Mouse (Mus musculus) limb, embryonic 11.5 days (tissue): Measurements from ENCODE around the gene Sapcd2. TPM values are rescaled to one million over a fixed set of nuclear protein-coding genes. Genes with fewer than 3 reads are reported as not detected.

Experiments
- ATAC-seq: fragments of 200-750 bp; cut with Nextera tagmentation; 2 replicates; pipeline ENCODE4 v1.8.0; 2017; ENCODE audit warnings: low read depth; ENCODE audit not compliant: insufficient number of reproducible peaks, low FRiP score, low TSS enrichment
- DNase-seq: peaks from one replicate; pipeline ENCODE4 v3.0.0-alpha.2; 2015; ENCODE audit warnings: low spot score
- H3K27ac ChIP-seq: fragments of 300-500 bp; sonication (generic); replicated peaks from 2 replicates; pipeline ENCODE4 v1.5.1; 2014; ENCODE audit warnings: low read depth, mild to moderate bottlenecking, low read length
- H3K27me3 ChIP-seq: fragments of 300-500 bp; sonication (generic); 2 replicates; pipeline ENCODE4 v1.6.1; 2014; ENCODE audit warnings: mild to moderate bottlenecking, low read length, mixed read lengths; ENCODE audit not compliant: control insufficient read depth, insufficient read depth
- H3K36me3 ChIP-seq: fragments of 300-500 bp; sonication (generic); 2 replicates; pipeline ENCODE4 v1.6.1; 2014; ENCODE audit warnings: mild to moderate bottlenecking, low read length, moderate library complexity, mixed read lengths; ENCODE audit not compliant: control insufficient read depth, insufficient read depth
- H3K4me1 ChIP-seq: fragments of 300-500 bp; sonication (generic); 2 replicates; pipeline ENCODE4 v1.6.1; 2014; ENCODE audit warnings: low read length, mixed read lengths; ENCODE audit not compliant: control insufficient read depth, insufficient read depth
- H3K4me2 ChIP-seq: fragments of 300-500 bp; sonication (generic); 2 replicates; pipeline ENCODE4 v1.6.1; 2014; ENCODE audit warnings: low read depth, mild to moderate bottlenecking, moderate library complexity; ENCODE audit not compliant: severe bottlenecking
- H3K4me3 ChIP-seq: fragments of 300-500 bp; sonication (generic); 2 replicates; pipeline ENCODE4 v1.5.1; 2014; ENCODE audit warnings: low read depth, low read length
- H3K9ac ChIP-seq: fragments of 300-500 bp; sonication (generic); 2 replicates; pipeline ENCODE4 v1.6.1; 2014; ENCODE audit warnings: mild to moderate bottlenecking, low read length
- H3K9me3 ChIP-seq: fragments of 300-500 bp; sonication (generic); 2 replicates; pipeline ENCODE4 v1.6.1; 2016; ENCODE audit warnings: low read length; ENCODE audit not compliant: control insufficient read depth
- WGBS: fragments of 180-500 bp; shearing (Covaris S2); extraction: QIAGEN DNeasy Blood & Tissue Kit; methylation state at CpG from one replicate; pipeline ENCODE4 v1.1.7; 2014; 5-methylcytosine and 5-hydroxymethylcytosine counted together
- polyA plus RNA-seq: library from polyadenylated mRNA; unstranded; fragments of >200 nt; fragmentation: Nextera tagmentation; extraction: Ambion mirVana; gene quantifications from 2 replicates; pipeline ENCODE4 v1.2.1, GENCODE M21; 2014

The Sapcd2 gene
- polyA plus RNA-seq, 1 experiment from 2014 or later = 69.4 TPM

DNA sequence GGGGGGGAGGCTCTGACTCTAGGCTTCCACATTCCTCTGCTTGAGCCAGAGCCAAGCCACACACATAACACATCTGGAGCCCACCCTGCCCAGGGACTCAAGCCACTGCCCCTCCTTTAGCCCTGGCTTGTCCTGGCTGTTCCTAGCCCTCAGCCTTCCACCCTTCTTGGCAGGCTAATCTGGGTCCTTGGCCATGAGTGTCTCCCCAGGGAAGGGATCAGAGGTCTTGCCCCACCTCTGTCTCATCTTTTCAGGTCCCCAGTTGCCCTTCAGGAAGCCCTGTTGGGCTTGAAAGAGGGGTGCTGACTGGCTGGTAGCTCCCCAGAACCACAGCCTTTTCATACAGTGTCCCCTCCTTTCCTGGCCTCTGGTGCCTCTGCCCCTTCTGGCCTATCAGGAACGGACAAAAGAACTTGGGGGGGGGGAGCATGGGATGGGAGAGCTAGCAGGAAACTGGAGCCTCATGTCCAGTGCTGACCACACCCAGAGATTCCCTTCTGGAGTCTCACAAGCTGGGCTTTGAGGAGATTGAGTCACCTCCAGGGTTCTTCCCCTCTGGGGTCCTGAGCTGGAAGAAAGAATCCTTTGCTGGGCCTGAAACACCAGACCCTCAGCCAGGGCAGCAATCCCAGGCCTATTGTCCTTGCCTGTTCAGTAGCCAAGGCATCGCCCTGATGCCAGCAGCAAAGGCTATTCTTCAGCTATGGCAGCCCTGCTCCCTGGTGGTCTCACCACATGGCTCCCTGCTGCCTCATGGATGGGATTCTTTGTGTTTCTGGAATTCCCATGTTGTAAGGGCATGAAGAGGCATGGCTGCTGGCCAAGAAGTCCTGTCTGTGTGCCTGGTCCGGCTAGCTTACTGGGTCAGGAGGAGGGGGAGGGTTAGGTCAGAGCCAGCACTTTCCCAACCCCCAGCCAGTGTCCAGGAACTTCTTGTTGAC lies 22.4 kb downstream of the Sapcd2 start:
- H3K4me2 ChIP-seq = no peak overlapping the region
- H3K9me3 ChIP-seq = no peaks in the 10 kb centered on the region
- DNase-seq (no peak), ATAC-seq (no peak)
- 53% methylated on average over 3 of the region's 3 CpGs for WGBS
- H3K27me3 ChIP-seq = peaks cover 45% of the 10 kb centered on the region
- H3K4me3 ChIP-seq = no peak overlapping the region
- H3K4me1 ChIP-seq = no peaks in the 10 kb centered on the region; the same call in 1 of the 2 replicates
- H3K36me3 ChIP-seq = no peaks in the 10 kb centered on the region
- H3K9ac ChIP-seq = no peak overlapping the region
- H3K27ac ChIP-seq = no peak overlapping the region

DNA sequence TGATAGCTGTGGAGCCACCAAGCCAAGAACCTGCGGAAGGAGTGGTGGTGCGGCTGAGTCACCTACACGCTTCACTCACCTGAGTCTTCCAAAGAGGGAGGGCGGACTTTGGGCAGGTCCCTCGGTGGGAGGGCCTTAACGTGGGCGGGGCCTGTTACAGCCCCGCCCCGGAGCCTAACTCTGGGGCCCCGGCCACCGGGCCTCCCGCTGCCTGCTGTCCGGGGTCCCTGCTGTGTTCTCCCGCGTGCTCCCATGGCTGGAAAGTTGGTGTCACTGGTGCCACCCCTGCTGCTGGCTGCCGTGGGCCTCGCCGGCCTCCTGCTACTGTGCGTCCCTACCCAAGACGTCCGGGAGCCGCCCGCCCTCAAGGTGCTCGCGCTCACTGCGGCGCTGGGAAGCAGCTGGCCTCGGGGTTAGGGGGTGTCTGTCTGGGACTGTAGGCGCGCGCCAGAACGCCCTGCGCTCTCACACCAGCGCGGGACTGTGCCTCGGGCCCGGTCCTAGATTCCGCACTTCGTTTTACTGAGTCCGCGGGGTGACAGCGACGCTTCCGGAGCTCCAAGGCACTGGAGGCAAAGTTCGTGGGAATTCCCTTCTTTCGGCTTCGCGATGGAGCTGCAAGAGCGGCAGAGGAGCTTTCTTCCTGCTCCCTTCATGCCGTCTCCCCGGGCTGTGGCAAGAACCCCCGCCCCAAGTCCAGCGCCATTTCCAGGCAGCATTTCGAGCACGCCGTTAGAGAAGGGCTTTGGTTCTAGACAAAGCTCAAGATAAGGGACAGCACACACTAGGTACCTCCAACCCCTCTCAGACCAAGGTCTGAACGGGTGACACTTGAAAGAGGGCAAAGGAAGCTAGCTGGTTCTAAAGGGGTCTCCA lies 23.8 kb downstream of the Sapcd2 start, which contains the start of gene Entpd2:
Gene Entpd2 (plus strand): TSS at position 154 of the 876 bp plus-strand sequence.
- H3K9me3 ChIP-seq = no peaks in the 10 kb centered on the region
- no peak within 1 kb of the TSS for H3K27ac ChIP-seq
- ATAC-seq = no peak
- peak within 1 kb of the TSS; percentile 53 for H3K4me2 ChIP-seq
- no peaks in the 10 kb centered on the region for H3K36me3 ChIP-seq
- peak; percentile 32 for DNase-seq
- H3K4me3 ChIP-seq = peak within 1 kb of the TSS; percentile 26
- no peaks in the 10 kb centered on the region; the same call in 1 of the 2 replicates for H3K4me1 ChIP-seq
- WGBS = 1% methylated on average over 57 of the region's 57 CpGs
- H3K9ac ChIP-seq = no peak within 1 kb of the TSS
- peaks cover 58% of the 10 kb centered on the region for H3K27me3 ChIP-seq

DNA sequence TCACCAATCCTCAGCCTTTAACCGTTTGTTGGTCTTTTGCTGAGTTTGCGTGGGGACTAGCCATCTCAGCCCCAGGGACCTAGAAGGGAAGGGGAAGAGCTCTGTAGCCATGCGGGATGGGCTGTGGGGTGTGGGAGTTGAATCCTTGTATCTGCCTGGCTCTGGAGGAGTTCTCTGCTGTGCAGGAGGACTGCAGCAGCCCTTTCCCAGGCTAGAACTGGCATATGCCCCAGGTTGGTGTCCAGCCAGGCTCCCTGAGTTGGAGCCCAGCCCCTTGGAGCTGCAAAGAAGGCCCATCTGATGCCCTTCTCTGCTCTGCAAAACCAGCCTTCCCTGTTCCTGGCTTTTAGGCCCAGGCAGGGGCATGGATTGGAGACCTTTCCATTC lies 24.5 kb downstream of the Sapcd2 start:
- 38% methylated on average over 3 of the region's 3 CpGs for WGBS
- Histone ChIP-seq H3K27ac (no peak overlapping the region), H3K9ac (no peak overlapping the region), H3K27me3 (peaks cover 62% of the 10 kb centered on the region), H3K36me3 (no peaks in the 10 kb centered on the region), H3K9me3 (no peaks in the 10 kb centered on the region), H3K4me2 (no peak overlapping the region), H3K4me1 (no peaks in the 10 kb centered on the region; the same call in 1 of the 2 replicates), H3K4me3 (no peak overlapping the region)
- no peak for DNase-seq
- ATAC-seq = no peak

- no peak for ATAC-seq
- Histone ChIP-seq H3K9me3 (no peaks in the 10 kb centered on the region), H3K9ac (no peak overlapping the region), H3K27me3 (peaks cover 67% of the 10 kb centered on the region), H3K4me3 (no peak overlapping the region), H3K4me2 (no peak overlapping the region), H3K27ac (no peak overlapping the region), H3K4me1 (no peaks in the 10 kb centered on the region; the same call in 1 of the 2 replicates), H3K36me3 (no peaks in the 10 kb centered on the region)
- no peak for DNase-seq
- 40% methylated on average over 1 of the region's 1 CpGs for WGBS
Observed at GRCm38 (mm10) chr2:25397010-25397409, 24.9 kb downstream of the Sapcd2 start.

- Histone ChIP-seq H3K36me3 (no peaks in the 10 kb centered on the region), H3K9me3 (no peaks in the 10 kb centered on the region), H3K4me1 (peaks cover 2% of the 10 kb centered on the region), H3K4me2 (no peak overlapping the region), H3K27me3 (peaks cover 77% of the 10 kb centered on the region), H3K27ac (no peak overlapping the region), H3K9ac (no peak overlapping the region), H3K4me3 (no peak overlapping the region)
- WGBS = 88% methylated on average over 7 of the region's 7 CpGs
- DNase-seq = no peak
- no peak for ATAC-seq
Observed at GRCm38 (mm10) chr2:25398065-25398464, 25.9 kb downstream of the Sapcd2 start.

- no peak within 1 kb of the TSS for H3K4me3 ChIP-seq
- DNase-seq = no peak
- H3K27me3 ChIP-seq = peaks cover 83% of the 10 kb centered on the region
- H3K9me3 ChIP-seq = no peaks in the 10 kb centered on the region
- ATAC-seq = no peak
- no peak within 1 kb of the TSS for H3K27ac ChIP-seq
- 59% methylated on average over 8 of the region's 8 CpGs for WGBS
- H3K4me1 ChIP-seq = peaks cover 5% of the 10 kb centered on the region
- H3K36me3 ChIP-seq = no peaks in the 10 kb centered on the region
- H3K4me2 ChIP-seq = no peak within 1 kb of the TSS
- H3K9ac ChIP-seq = no peak within 1 kb of the TSS
Observed at GRCm38 (mm10) chr2:25399051-25399450, 26.9 kb downstream of the Sapcd2 start, which contains the start of gene Npdc1. Npdc1 (plus strand) TSS chr2:25399351.

- no peak for DNase-seq
- no peak overlapping the region for H3K4me2 ChIP-seq
- no peak overlapping the region for H3K27ac ChIP-seq
- H3K4me1 ChIP-seq = peaks cover 5% of the 10 kb centered on the region
- no peak for ATAC-seq
- WGBS = 24% methylated on average over 16 of the region's 16 CpGs
- H3K9ac ChIP-seq = no peak overlapping the region
- H3K36me3 ChIP-seq = no peaks in the 10 kb centered on the region
- H3K9me3 ChIP-seq = no peaks in the 10 kb centered on the region
- H3K27me3 ChIP-seq = peaks cover 80% of the 10 kb centered on the region
- no peak overlapping the region for H3K4me3 ChIP-seq
Observed at GRCm38 (mm10) chr2:25400291-25400690, 28.2 kb downstream of the Sapcd2 start.

DNA sequence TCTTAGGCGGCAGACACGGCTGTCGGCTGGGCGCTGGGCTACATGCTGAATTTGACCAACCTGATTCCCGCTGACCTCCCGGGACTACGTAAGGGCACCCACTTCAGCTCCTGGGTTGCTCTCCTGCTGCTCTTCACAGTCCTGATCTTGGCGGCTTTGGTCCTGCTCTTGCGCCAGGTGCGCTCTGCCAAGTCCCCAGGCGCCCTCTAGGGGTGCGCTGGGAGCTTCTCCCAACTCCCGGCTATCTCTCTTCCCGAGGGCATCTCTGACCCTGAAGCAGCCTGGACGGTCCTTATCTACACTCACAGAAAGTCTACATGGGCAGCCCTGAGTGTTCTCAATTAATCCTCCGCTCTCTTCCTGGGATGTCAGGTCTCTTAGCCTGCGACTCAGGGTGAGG lies 28.6 kb downstream of the Sapcd2 start:
- no peak overlapping the region for H3K4me3 ChIP-seq
- no peak overlapping the region for H3K4me2 ChIP-seq
- DNase-seq (no peak), ATAC-seq (no peak)
- H3K27ac ChIP-seq = no peak overlapping the region
- no peak overlapping the region for H3K9ac ChIP-seq
- no peaks in the 10 kb centered on the region for H3K9me3 ChIP-seq
- WGBS = 3% methylated on average over 17 of the region's 17 CpGs
- H3K4me1 ChIP-seq = peaks cover 5% of the 10 kb centered on the region
- H3K27me3 ChIP-seq = peaks cover 76% of the 10 kb centered on the region
- no peaks in the 10 kb centered on the region for H3K36me3 ChIP-seq
